Mouse (Mus musculus): ENCODE measurements around the gene Fndc11. TPM values are rescaled to one million over a fixed set of nuclear protein-coding genes. Genes with fewer than 3 reads are reported as not detected.
A peak's percentile ranks its signal among the peaks of the same experiment; 100 is the strongest.

Gene Fndc11
- polyA plus RNA-seq, 1 experiment from 2014 or later = not detected

DNA sequence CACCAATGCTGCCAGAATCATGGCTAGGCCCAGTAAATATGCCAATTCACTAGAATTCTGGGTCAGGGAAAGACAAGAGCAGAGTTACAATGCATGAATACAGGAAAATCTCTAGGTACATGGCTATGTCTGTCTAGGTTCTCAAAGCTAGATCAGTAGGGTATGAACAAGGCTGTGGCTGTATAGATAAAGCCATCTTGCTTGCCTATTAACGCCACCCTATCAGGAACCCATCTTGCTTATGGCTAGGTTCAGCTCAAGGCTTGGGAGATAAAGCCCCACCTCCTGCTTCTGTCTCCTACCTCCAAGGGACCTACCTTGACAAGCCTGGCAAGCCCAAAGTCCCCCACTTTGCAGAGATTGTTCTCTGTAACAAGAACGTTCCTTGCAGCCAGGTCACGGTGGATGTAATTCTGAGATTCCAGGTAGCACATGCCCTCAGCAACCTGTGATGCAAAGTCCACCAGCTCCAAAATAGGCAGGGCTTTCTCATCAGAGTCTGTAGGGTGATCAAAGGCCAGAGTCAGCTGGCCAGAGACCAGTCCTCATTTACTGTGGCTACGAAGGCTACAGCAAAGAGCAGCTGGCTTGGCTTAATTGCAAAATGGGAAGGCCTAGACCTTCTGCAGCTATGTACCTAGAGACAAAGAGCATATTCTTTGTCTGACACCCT is 23.0 kb upstream of the Fndc11 start:
- no peaks in the 10 kb centered on the region for H3K36me3 ChIP-seq
- no peak for DNase-seq (ENCODE audit: low spot score)
- 79% methylated on average over 4 of the region's 4 CpGs for WGBS

DNA sequence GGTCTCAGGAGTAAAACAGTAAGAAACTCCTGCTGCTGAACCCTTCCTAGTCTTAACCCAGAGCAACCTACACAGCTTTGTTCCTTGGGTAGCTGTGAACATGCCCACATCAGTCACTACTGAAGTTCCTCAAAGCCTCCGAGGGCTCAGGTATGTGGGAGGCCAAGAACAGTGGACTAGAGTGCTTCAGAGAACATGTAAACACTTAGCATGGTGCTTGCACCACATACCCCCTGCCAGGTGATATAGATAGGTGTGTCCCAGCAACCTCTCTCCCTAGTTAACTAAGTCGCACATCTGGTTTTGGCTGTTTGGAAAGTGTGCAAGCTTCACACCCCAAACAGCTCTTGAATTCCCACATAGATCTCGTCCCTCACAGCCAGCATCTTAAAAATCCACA is 18.2 kb upstream of the Fndc11 start:
- H3K4me3 ChIP-seq = no peak overlapping the region
- H3K4me1 ChIP-seq = 0 out of 2 replicates have a peak, but pooled peaks cover 8% of the 10 kb centered on the region
- 75% methylated on average over 3 of the region's 3 CpGs for WGBS
- H3K27ac ChIP-seq = no peak overlapping the region
- H3K36me3 ChIP-seq = no peaks in the 10 kb centered on the region
- no peak for DNase-seq (ENCODE audit: low spot score)
- peaks cover 42% of the 10 kb centered on the region; the same call in 1 of the 2 replicates for H3K27me3 ChIP-seq (ENCODE audit: insufficient read depth, poor library complexity, severe bottlenecking)
- no peaks in the 10 kb centered on the region for H3K9me3 ChIP-seq

More for the DNA sequence above, 23.0 kb upstream of the Fndc11 start:
- no peaks in the 10 kb centered on the region for H3K9me3 ChIP-seq
- no peak overlapping the region for H3K27ac ChIP-seq
- H3K4me3 ChIP-seq = no peak overlapping the region
- no peaks in the 10 kb centered on the region for H3K4me1 ChIP-seq
- peaks cover 24% of the 10 kb centered on the region; the same call in 1 of the 2 replicates for H3K27me3 ChIP-seq (ENCODE audit: insufficient read depth, poor library complexity, severe bottlenecking)

DNA sequence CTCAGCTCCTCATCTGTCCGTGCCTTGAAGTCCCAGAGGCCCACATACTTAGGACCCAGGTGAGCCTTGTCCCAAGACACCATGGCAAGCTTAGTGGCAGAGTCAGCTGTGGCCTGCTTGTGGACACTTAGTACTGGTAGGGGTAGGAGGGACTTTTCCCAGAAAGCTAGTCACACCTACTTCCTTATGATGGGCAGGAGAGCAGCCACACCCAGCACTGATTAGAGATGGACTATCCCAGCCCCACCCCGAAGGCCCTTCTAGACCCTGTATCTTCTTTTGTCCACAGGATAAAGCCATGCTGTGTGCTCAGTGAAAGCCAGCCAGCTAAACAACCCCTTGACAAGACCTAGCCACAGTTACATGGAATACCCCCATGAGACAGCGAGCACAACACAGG is 17.4 kb upstream of the Fndc11 start, which contains the start of gene Ptk6:
Gene Ptk6, minus strand, starts transcription at position 368 of the 400 bp plus-strand sequence.
- no peaks in the 10 kb centered on the region for H3K9me3 ChIP-seq

DNA sequence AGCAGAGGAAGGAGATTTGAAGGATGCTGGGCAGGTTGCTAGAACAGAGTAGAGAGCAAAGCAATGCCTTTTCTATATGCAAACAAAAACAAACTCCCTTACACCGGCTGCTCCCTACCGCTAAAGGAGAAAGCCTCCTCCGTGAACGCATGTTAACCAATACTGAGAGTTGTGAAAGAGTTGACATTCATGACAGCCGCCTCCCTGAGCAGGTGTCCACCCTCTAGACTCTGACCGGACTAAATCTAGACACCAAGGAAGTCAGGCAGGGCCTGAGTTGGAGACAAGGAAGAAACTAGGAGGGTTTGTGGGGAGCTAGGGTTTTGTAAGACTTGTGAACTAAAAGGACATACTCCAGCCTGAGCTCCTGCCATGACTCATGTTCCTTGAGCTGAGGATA is 16.9 kb upstream of the Fndc11 start:
- Histone ChIP-seq H3K9me3 (no peaks in the 10 kb centered on the region), H3K27ac (no peak overlapping the region), H3K4me1 (0 out of 2 replicates have a peak, but pooled peaks cover 8% of the 10 kb centered on the region), H3K36me3 (no peaks in the 10 kb centered on the region), H3K27me3 (ENCODE audit: insufficient read depth, poor library complexity, severe bottlenecking) (peaks cover 54% of the 10 kb centered on the region), H3K4me3 (no peak overlapping the region)
- DNase-seq (ENCODE audit: low spot score) = no peak
- 79% methylated on average over 6 of the region's 6 CpGs for WGBS

More for the DNA sequence above, 17.4 kb upstream of the Fndc11 start, which contains the start of gene Ptk6:
- Histone ChIP-seq H3K27ac (no peak within 1 kb of the TSS), H3K36me3 (no peaks in the 10 kb centered on the region), H3K4me3 (no peak within 1 kb of the TSS), H3K27me3 (ENCODE audit: insufficient read depth, poor library complexity, severe bottlenecking) (peaks cover 49% of the 10 kb centered on the region; the same call in 1 of the 2 replicates), H3K4me1 (0 out of 2 replicates have a peak, but pooled peaks cover 8% of the 10 kb centered on the region)
- DNase-seq (ENCODE audit: low spot score) = no peak
- WGBS = 81% methylated on average over 3 of the region's 3 CpGs

DNA sequence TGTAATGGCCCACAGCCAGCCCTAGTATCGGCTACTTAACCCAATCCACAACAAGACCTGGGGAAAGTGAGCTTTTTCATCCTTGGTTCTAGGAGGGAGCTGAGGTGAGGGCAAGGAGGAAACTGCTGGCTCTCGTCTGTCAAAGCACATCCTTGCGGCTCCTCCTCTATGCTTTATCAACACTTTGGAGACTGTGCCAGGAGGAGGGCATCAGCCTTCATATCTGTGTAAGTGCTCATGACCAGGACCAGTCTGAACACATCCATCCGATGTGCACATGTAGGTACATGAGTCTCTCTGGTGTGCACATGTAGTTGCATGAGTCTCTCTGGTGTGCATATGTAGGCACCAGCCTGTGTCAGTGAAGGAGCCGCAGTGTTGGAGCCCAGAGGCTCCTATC is 14.1 kb upstream of the Fndc11 start:
- Histone ChIP-seq H3K27me3 (ENCODE audit: insufficient read depth, poor library complexity, severe bottlenecking) (peaks cover 67% of the 10 kb centered on the region), H3K27ac (no peak overlapping the region), H3K4me1 (0 out of 2 replicates have a peak, but pooled peaks cover 8% of the 10 kb centered on the region), H3K36me3 (no peaks in the 10 kb centered on the region), H3K4me3 (no peak overlapping the region), H3K9me3 (no peaks in the 10 kb centered on the region)
- WGBS = 65% methylated on average over 5 of the region's 5 CpGs
- DNase-seq (ENCODE audit: low spot score) = no peak

DNA sequence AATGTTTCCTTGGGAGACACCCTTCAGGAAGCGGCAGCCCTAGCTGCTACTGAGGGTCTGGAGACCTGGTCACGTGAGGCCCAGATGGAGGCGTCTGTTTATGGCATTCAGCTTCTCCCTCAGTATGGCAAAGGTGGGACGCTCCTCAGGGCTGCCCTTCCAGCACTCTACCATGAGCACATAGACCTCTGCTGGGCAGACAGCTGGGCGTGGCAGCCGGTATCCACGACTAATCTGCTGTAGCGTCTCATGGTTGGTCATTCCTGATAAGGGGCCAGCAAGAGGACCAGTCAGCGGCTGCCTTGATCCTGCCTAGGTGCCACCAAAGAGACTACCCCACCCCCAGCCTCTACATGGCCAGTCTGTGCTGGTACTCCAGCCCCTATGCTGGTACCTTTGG is 13.7 kb upstream of the Fndc11 start:
- no peak for DNase-seq (ENCODE audit: low spot score)
- Histone ChIP-seq H3K9me3 (no peaks in the 10 kb centered on the region), H3K27ac (no peak overlapping the region), H3K4me1 (0 out of 2 replicates have a peak, but pooled peaks cover 8% of the 10 kb centered on the region), H3K27me3 (ENCODE audit: insufficient read depth, poor library complexity, severe bottlenecking) (peaks cover 70% of the 10 kb centered on the region), H3K36me3 (no peaks in the 10 kb centered on the region), H3K4me3 (no peak overlapping the region)
- WGBS = 65% methylated on average over 9 of the region's 9 CpGs

DNA sequence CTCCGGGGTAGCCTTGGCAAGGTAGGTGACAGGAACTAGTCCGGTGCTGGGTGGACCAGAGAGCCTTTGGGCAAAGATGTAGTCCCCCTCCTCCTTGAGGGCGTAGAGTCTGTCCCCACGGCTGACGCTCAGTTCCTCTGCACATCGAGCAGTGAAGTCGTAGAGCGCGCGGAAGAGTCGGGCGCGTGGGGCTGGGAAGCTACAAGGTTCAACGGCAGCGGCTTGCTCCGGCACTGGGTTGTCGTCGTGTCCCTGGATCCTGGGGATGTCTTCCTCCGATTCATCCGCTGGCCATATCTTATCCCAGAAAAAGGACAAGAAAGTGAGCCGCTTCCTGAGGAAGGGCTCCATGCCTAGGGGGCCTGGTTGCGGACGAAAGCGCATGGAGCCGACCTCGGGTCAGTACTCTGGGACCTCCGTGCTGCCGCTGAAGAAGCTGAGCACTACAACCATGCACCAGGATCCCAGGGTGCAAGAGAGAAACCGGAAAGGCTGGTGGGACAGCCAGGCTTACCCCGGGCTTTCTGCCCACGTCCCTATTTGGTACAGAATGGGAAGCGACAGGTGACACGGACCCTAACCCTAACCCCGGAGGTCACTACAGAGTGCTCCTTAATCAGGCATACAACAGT is 7.3 kb upstream of the Fndc11 start:
- Histone ChIP-seq H3K27ac (no peak overlapping the region), H3K9me3 (no peaks in the 10 kb centered on the region), H3K4me3 (peak overlapping the region; percentile 54), H3K36me3 (no peaks in the 10 kb centered on the region), H3K4me1 (peaks cover 11% of the 10 kb centered on the region), H3K27me3 (ENCODE audit: insufficient read depth, poor library complexity, severe bottlenecking) (peaks cover 70% of the 10 kb centered on the region)
- WGBS = 3% methylated on average over 34 of the region's 34 CpGs
- no peak for DNase-seq (ENCODE audit: low spot score)

DNA sequence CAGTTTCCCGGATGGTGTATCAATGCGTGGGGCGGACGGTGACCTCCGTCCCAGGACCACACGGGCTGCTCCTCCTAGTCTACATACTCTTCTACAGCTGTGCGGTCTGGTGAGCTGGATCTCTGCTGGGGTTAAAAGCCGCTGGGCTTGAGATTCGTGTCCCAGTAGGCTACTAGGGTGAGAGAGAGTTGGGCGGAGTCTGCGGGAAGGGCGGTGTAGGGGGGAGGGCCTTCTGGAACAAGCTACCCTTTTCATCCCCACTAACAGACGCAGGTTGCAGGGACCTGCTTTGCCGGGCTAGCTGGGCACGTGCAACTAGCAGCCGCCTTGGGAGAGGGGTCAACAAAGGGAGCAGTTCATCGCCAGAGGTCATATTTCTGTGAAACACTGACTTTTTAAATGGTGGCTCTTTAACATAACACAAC is 6.8 kb upstream of the Fndc11 start, which contains the start of gene Srms:
Gene Srms, minus strand, starts transcription at position 165 of the 425 bp plus-strand sequence.
- no peaks in the 10 kb centered on the region for H3K9me3 ChIP-seq
- no peak for DNase-seq (ENCODE audit: low spot score)
- H3K36me3 ChIP-seq = no peaks in the 10 kb centered on the region
- peaks cover 11% of the 10 kb centered on the region for H3K4me1 ChIP-seq
- H3K27ac ChIP-seq = no peak within 1 kb of the TSS
- WGBS = under 1% methylated on average over 17 of the region's 17 CpGs
- peaks cover 65% of the 10 kb centered on the region for H3K27me3 ChIP-seq (ENCODE audit: insufficient read depth, poor library complexity, severe bottlenecking)
- peak within 1 kb of the TSS; percentile 54 for H3K4me3 ChIP-seq

DNA sequence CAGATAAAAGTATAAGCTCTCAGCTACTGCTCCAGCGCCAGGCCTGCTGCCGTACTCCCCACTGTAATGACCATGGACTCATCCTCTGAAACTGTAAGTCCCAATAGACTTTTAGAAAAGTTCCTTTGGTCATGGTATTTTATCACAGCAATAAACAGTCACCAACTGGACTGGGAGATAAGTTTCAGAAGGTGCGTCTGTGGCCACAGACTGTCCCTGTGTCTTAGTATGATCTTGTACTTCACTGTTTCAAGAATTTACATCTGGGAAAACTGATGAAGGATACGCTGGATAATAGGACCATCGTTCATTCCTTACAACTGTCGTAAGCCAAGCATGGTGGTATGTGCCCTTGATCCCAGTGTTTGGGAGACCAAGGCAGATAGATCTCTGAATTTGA is 3.8 kb upstream of the Fndc11 start:
- H3K27me3 ChIP-seq (ENCODE audit: insufficient read depth, poor library complexity, severe bottlenecking) = peaks cover 52% of the 10 kb centered on the region
- WGBS = 80% methylated on average over 6 of the region's 6 CpGs

DNA sequence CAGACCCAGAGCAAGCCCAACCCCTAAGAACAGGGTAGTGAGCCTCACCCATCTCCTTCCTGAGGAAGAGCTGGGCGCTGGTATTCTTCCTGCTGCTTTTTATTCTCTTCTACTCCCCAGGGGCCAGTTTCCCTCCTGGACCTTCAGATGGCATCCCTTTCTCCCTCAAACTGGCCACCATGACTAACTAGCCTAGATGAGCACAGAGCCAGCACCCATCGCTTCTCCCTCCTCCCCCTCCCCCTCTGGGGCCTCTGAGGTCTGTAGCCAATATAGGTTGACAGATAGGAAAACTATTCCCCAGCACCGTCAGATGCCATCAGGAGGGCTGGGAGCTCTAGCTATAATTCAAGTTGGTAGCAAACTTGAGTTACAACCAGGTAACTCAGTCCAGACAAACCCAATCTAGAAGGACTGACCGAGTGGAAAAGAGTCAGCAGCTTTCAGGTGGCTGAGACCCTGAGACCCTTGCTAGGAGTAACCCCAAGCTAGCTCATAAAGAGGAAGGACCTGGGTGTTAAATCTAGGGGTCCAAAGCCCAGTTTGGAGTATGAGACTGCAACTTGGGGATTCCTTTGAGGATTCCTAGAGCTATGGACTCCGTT is 830 bp upstream of the Fndc11 start:
- Histone ChIP-seq H3K27ac (no peak overlapping the region), H3K27me3 (ENCODE audit: insufficient read depth, poor library complexity, severe bottlenecking) (peaks cover 36% of the 10 kb centered on the region), H3K4me3 (no peak overlapping the region), H3K36me3 (no peaks in the 10 kb centered on the region), H3K9me3 (no peaks in the 10 kb centered on the region), H3K4me1 (peaks cover 16% of the 10 kb centered on the region)
- 60% methylated on average over 5 of the region's 5 CpGs for WGBS
- no peak for DNase-seq (ENCODE audit: low spot score)

More for the DNA sequence above, 3.8 kb upstream of the Fndc11 start:
- no peak overlapping the region for H3K27ac ChIP-seq
- H3K9me3 ChIP-seq = no peaks in the 10 kb centered on the region
- peaks cover 27% of the 10 kb centered on the region for H3K4me1 ChIP-seq
- H3K4me3 ChIP-seq = no peak overlapping the region
- no peak for DNase-seq (ENCODE audit: low spot score)
- H3K36me3 ChIP-seq = no peaks in the 10 kb centered on the region

DNA sequence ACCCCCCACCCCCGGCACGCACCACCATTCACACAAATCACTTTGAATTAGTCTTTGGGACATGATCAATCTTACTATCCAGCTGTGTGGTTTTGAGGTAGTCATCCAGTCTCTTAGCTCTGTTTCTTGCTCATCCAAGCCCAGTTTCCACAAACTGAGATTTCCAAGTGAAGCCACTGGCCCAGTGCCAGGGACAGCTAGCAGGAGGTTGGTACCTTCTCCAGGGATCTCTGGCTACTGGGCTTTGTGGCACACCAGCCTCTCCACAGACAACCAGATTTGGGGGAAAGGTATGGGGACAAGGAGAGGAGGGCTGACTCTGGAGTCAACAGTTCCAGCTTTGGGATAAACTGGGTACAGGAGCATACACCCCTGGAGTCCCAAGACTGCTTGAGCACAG is 548 bp downstream of the Fndc11 start:
- Histone ChIP-seq H3K4me1 (peaks cover 16% of the 10 kb centered on the region), H3K27ac (peak overlapping the region; percentile 43; the same call in 1 of the 2 replicates), H3K4me3 (peak overlapping the region; percentile 52), H3K9me3 (no peaks in the 10 kb centered on the region), H3K27me3 (ENCODE audit: insufficient read depth, poor library complexity, severe bottlenecking) (peaks cover 28% of the 10 kb centered on the region), H3K36me3 (no peaks in the 10 kb centered on the region)
- no peak for DNase-seq (ENCODE audit: low spot score)
- WGBS = 41% methylated on average over 2 of the region's 2 CpGs

DNA sequence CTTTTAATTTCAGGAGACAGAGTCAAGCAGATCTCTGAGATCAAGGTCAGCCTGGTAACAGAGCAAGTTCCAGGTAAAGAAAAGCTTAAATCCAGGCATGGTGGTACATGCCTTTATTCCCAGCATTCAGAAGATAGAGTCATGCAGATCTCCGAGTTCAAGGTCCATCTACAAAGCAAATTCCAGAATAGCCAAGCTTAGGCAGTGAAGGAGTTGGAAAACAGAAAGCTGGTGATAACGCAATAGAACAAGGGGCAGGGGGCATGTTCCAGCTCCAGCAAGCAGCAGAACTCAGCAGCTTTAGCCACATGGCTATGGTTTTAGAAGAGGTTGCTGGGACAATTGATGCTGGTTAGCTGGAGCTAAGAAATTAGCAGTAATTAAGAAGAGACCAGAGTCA is 5.2 kb downstream of the Fndc11 start:
- H3K4me1 ChIP-seq = peaks cover 8% of the 10 kb centered on the region
- H3K27me3 ChIP-seq (ENCODE audit: insufficient read depth, poor library complexity, severe bottlenecking) = peaks cover 23% of the 10 kb centered on the region
- H3K4me3 ChIP-seq = no peak overlapping the region
- H3K27ac ChIP-seq = no peak overlapping the region
- no peak for DNase-seq (ENCODE audit: low spot score)
- no peaks in the 10 kb centered on the region for H3K9me3 ChIP-seq
- peaks cover 4% of the 10 kb centered on the region; the same call in 1 of the 2 replicates for H3K36me3 ChIP-seq
- 72% methylated on average over 2 of the region's 2 CpGs for WGBS

DNA sequence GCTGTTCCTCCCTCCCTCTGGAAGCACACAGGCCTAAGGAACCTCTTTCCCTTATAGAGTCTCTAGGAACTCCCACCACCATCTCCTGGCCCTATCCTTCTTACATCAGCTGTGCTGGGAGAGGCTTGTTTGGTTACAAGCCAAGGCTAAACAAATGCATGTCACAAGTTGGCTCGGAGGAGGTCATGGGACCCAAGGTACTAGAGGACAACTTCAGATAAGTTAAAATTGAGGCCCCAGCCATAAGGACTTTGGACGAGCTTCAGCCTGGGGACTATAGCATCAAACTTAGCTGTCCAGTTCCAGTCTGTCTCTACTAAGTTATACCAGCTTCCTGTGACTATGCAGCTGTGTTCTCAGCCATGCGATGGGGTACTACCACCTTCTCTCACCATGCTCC is 7.3 kb downstream of the Fndc11 start:
- peaks cover 14% of the 10 kb centered on the region; the same call in 1 of the 2 replicates for H3K36me3 ChIP-seq
- no peak overlapping the region for H3K27ac ChIP-seq
- no peaks in the 10 kb centered on the region for H3K9me3 ChIP-seq
- DNase-seq (ENCODE audit: low spot score) = no peak
- peaks cover 8% of the 10 kb centered on the region for H3K27me3 ChIP-seq (ENCODE audit: insufficient read depth, poor library complexity, severe bottlenecking)
- no peaks in the 10 kb centered on the region for H3K4me1 ChIP-seq
- no peak overlapping the region for H3K4me3 ChIP-seq
- WGBS = 73% methylated on average over 3 of the region's 3 CpGs

Data from heart, embryonic 10.5 days (tissue).